Mouse (Mus musculus): Measurements from ENCODE around the gene Tubb5. TPM values are rescaled to one million over a fixed set of nuclear protein-coding genes. Genes with fewer than 3 reads are reported as not detected.

Gene Tubb5
- polyA plus RNA-seq, 1 experiment from 2014 or later: 1,854 TPM

- 72% methylated on average over 9 of the region's 9 CpGs for WGBS
- no peaks in the 10 kb centered on the region for H3K9me3 ChIP-seq
- H3K27me3 ChIP-seq (replicated peaks): no peaks in the 10 kb centered on the region
- H3K27ac ChIP-seq: no peak overlapping the region
- ATAC-seq (replicated peaks): no peak
- no peaks in the 10 kb centered on the region for H3K36me3 ChIP-seq (replicated peaks)
- H3K4me3 ChIP-seq: no peak overlapping the region
- no peaks in the 10 kb centered on the region for H3K4me1 ChIP-seq
- H3K4me2 ChIP-seq: no peak overlapping the region
- H3K9ac ChIP-seq: no peak overlapping the region
These were observed 30.0 kb downstream of the Tubb5 start for GRCm38 (mm10) chr17:35808073-35808472.

- ATAC-seq (replicated peaks): no peak
- Histone ChIP-seq H3K36me3 (replicated peaks) (no peaks in the 10 kb centered on the region), H3K9me3 (no peaks in the 10 kb centered on the region), H3K27ac (no peak overlapping the region), H3K27me3 (replicated peaks) (no peaks in the 10 kb centered on the region), H3K4me1 (no peaks in the 10 kb centered on the region), H3K9ac (no peak overlapping the region), H3K4me2 (no peak overlapping the region), H3K4me3 (no peak overlapping the region)
- 93% methylated on average over 4 of the region's 4 CpGs for WGBS
These were observed 34.2 kb downstream of the Tubb5 start for GRCm38 (mm10) chr17:35803858-35804399.

- WGBS: 59% methylated on average over 6 of the region's 6 CpGs
These were observed 35.1 kb downstream of the Tubb5 start for GRCm38 (mm10) chr17:35803020-35803419.

GRCm38 (mm10) chr17:35800905-35801304 lies 37.2 kb downstream of the Tubb5 start:
- Histone ChIP-seq H3K27ac (no peak overlapping the region), H3K9ac (no peak overlapping the region), H3K36me3 (replicated peaks) (no peaks in the 10 kb centered on the region), H3K4me1 (no peaks in the 10 kb centered on the region), H3K27me3 (replicated peaks) (no peaks in the 10 kb centered on the region), H3K4me3 (no peak overlapping the region), H3K9me3 (no peaks in the 10 kb centered on the region), H3K4me2 (no peak overlapping the region)
- 76% methylated on average over 2 of the region's 2 CpGs for WGBS
- ATAC-seq (replicated peaks): no peak

More at GRCm38 (mm10) chr17:35803020-35803419, 35.1 kb downstream of the Tubb5 start:
- no peaks in the 10 kb centered on the region for H3K9me3 ChIP-seq
- no peaks in the 10 kb centered on the region for H3K36me3 ChIP-seq (replicated peaks)
- no peaks in the 10 kb centered on the region for H3K4me1 ChIP-seq
- H3K4me3 ChIP-seq: no peak overlapping the region
- no peak for ATAC-seq (replicated peaks)
- H3K27ac ChIP-seq: no peak overlapping the region
- H3K9ac ChIP-seq: no peak overlapping the region
- no peaks in the 10 kb centered on the region for H3K27me3 ChIP-seq (replicated peaks)
- no peak overlapping the region for H3K4me2 ChIP-seq

- no peaks in the 10 kb centered on the region for H3K27me3 ChIP-seq (replicated peaks)
- H3K9me3 ChIP-seq: no peaks in the 10 kb centered on the region
These were observed 41.3 kb downstream of the Tubb5 start for GRCm38 (mm10) chr17:35796835-35797234.

GRCm38 (mm10) chr17:35795656-35796055 lies 42.5 kb downstream of the Tubb5 start:
- Histone ChIP-seq H3K9ac (no peak overlapping the region), H3K27ac (no peak overlapping the region), H3K27me3 (replicated peaks) (no peaks in the 10 kb centered on the region), H3K4me3 (no peak overlapping the region), H3K36me3 (replicated peaks) (no peaks in the 10 kb centered on the region), H3K9me3 (no peaks in the 10 kb centered on the region), H3K4me2 (no peak overlapping the region), H3K4me1 (no peaks in the 10 kb centered on the region)
- WGBS: 82% methylated on average over 6 of the region's 6 CpGs
- no peak for ATAC-seq (replicated peaks)

More at GRCm38 (mm10) chr17:35796835-35797234, 41.3 kb downstream of the Tubb5 start:
- Histone ChIP-seq H3K9ac (no peak overlapping the region), H3K4me2 (no peak overlapping the region), H3K27ac (no peak overlapping the region), H3K36me3 (replicated peaks) (no peaks in the 10 kb centered on the region), H3K4me1 (no peaks in the 10 kb centered on the region), H3K4me3 (no peak overlapping the region)
- ATAC-seq (replicated peaks): no peak
- 69% methylated on average over 5 of the region's 5 CpGs for WGBS

GRCm38 (mm10) chr17:35795099-35795498 lies 43.0 kb downstream of the Tubb5 start:
- no peak for ATAC-seq (replicated peaks)
- no peaks in the 10 kb centered on the region for H3K27me3 ChIP-seq (replicated peaks)
- H3K27ac ChIP-seq: no peak overlapping the region
- 59% methylated on average over 2 of the region's 2 CpGs for WGBS
- H3K4me1 ChIP-seq: no peaks in the 10 kb centered on the region
- no peaks in the 10 kb centered on the region for H3K9me3 ChIP-seq
- no peak overlapping the region for H3K9ac ChIP-seq
- H3K36me3 ChIP-seq (replicated peaks): no peaks in the 10 kb centered on the region
- H3K4me2 ChIP-seq: no peak overlapping the region
- no peak overlapping the region for H3K4me3 ChIP-seq

- Histone ChIP-seq H3K4me2 (no peak overlapping the region), H3K9ac (no peak overlapping the region), H3K27me3 (replicated peaks) (no peaks in the 10 kb centered on the region), H3K4me3 (no peak overlapping the region), H3K4me1 (no peaks in the 10 kb centered on the region), H3K36me3 (replicated peaks) (no peaks in the 10 kb centered on the region), H3K27ac (no peak overlapping the region), H3K9me3 (no peaks in the 10 kb centered on the region)
- no peak for ATAC-seq (replicated peaks)
- 91% methylated on average over 2 of the region's 2 CpGs for WGBS
These were observed 45.3 kb downstream of the Tubb5 start for GRCm38 (mm10) chr17:35792837-35793236.

- no peak overlapping the region for H3K4me3 ChIP-seq
These were observed 47.2 kb downstream of the Tubb5 start for GRCm38 (mm10) chr17:35790933-35791332.

GRCm38 (mm10) chr17:35788025-35788424 lies 50.1 kb downstream of the Tubb5 start:
- H3K4me1 ChIP-seq: no peaks in the 10 kb centered on the region
- no peak overlapping the region for H3K27ac ChIP-seq
- no peaks in the 10 kb centered on the region for H3K27me3 ChIP-seq (replicated peaks)
- H3K9ac ChIP-seq: no peak overlapping the region
- no peak overlapping the region for H3K4me2 ChIP-seq
- no peaks in the 10 kb centered on the region for H3K9me3 ChIP-seq
- H3K4me3 ChIP-seq: no peak overlapping the region
- ATAC-seq (replicated peaks): no peak
- WGBS: 83% methylated on average over 3 of the region's 3 CpGs
- H3K36me3 ChIP-seq (replicated peaks): no peaks in the 10 kb centered on the region

More at GRCm38 (mm10) chr17:35790933-35791332, 47.2 kb downstream of the Tubb5 start:
- Histone ChIP-seq H3K9ac (no peak overlapping the region), H3K4me2 (no peak overlapping the region), H3K36me3 (replicated peaks) (no peaks in the 10 kb centered on the region), H3K4me1 (no peaks in the 10 kb centered on the region), H3K9me3 (no peaks in the 10 kb centered on the region), H3K27ac (no peak overlapping the region), H3K27me3 (replicated peaks) (no peaks in the 10 kb centered on the region)
- 88% methylated on average over 4 of the region's 4 CpGs for WGBS
- no peak for ATAC-seq (replicated peaks)

GRCm38 (mm10) chr17:35787493-35787892 lies 50.6 kb downstream of the Tubb5 start:
- no peak for ATAC-seq (replicated peaks)
- H3K4me3 ChIP-seq: no peak overlapping the region
- H3K4me2 ChIP-seq: no peak overlapping the region
- H3K27ac ChIP-seq: no peak overlapping the region
- H3K9me3 ChIP-seq: no peaks in the 10 kb centered on the region
- H3K4me1 ChIP-seq: no peaks in the 10 kb centered on the region
- H3K27me3 ChIP-seq (replicated peaks): no peaks in the 10 kb centered on the region
- H3K36me3 ChIP-seq (replicated peaks): no peaks in the 10 kb centered on the region
- H3K9ac ChIP-seq: no peak overlapping the region

- H3K36me3 ChIP-seq (replicated peaks): no peaks in the 10 kb centered on the region
- no peaks in the 10 kb centered on the region for H3K9me3 ChIP-seq
- H3K4me1 ChIP-seq: no peaks in the 10 kb centered on the region
- no peaks in the 10 kb centered on the region for H3K27me3 ChIP-seq (replicated peaks)
- WGBS: 91% methylated on average over 4 of the region's 4 CpGs
- H3K27ac ChIP-seq: no peak overlapping the region
- H3K9ac ChIP-seq: no peak overlapping the region
- ATAC-seq (replicated peaks): no peak
- no peak overlapping the region for H3K4me3 ChIP-seq
- H3K4me2 ChIP-seq: no peak overlapping the region
These were observed 53.0 kb downstream of the Tubb5 start for GRCm38 (mm10) chr17:35785140-35785539.

- ATAC-seq (replicated peaks): no peak
- no peak overlapping the region for H3K9ac ChIP-seq
- no peaks in the 10 kb centered on the region for H3K9me3 ChIP-seq
- H3K4me2 ChIP-seq: no peak overlapping the region
- 75% methylated on average over 6 of the region's 6 CpGs for WGBS
- no peaks in the 10 kb centered on the region for H3K4me1 ChIP-seq
- H3K36me3 ChIP-seq (replicated peaks): no peaks in the 10 kb centered on the region
- no peak overlapping the region for H3K27ac ChIP-seq
- H3K4me3 ChIP-seq: no peak overlapping the region
- H3K27me3 ChIP-seq (replicated peaks): no peaks in the 10 kb centered on the region
These were observed 54.2 kb downstream of the Tubb5 start for GRCm38 (mm10) chr17:35783944-35784343.

Data from midbrain, embryonic 15.5 days (tissue).